Mouse (Mus musculus) macrophage (primary cell): ENCODE data around the gene 1190005I06Rik. TPM values are rescaled to one million over a fixed set of nuclear protein-coding genes. Genes with fewer than 3 reads are reported as not detected.

Experiments used
- H3K27ac ChIP-seq: fragments of 350-480 bp; formaldehyde crosslinking; 2 replicates; pipeline ENCODE4 v1.9.0; 2021
- H3K36me3 ChIP-seq: fragments of 350-480 bp; formaldehyde crosslinking; 2 replicates; pipeline ENCODE4 v1.9.0; 2021; ENCODE audit errors: inconsistent target
- H3K4me3 ChIP-seq: fragments of 350-480 bp; formaldehyde crosslinking; 2 replicates; pipeline ENCODE4 v1.9.0; 2021; ENCODE audit errors: inconsistent target
- H3K79me2 ChIP-seq: fragments of 350-480 bp; formaldehyde crosslinking; 2 replicates; pipeline ENCODE4 v1.9.0; 2021; ENCODE audit errors: inconsistent target
- WGBS: methylation state at CpG from one replicate; pipeline ENCODE4 v1.1.7; 2026; ENCODE audit warnings: inconsistent platforms; ENCODE audit not compliant: missing documents; 5-methylcytosine and 5-hydroxymethylcytosine counted together
- polyA plus RNA-seq: library from polyadenylated mRNA; stranded (reverse); fragments of 250-400 nt; gene quantifications from 3 replicates; pipeline ENCODE4 v1.2.4, GENCODE M21; 2018; ENCODE audit warnings: inconsistent platforms

The 1190005I06Rik gene
- polyA plus RNA-seq, 1 experiment from 2014 or later: 0.83 TPM

DNA sequence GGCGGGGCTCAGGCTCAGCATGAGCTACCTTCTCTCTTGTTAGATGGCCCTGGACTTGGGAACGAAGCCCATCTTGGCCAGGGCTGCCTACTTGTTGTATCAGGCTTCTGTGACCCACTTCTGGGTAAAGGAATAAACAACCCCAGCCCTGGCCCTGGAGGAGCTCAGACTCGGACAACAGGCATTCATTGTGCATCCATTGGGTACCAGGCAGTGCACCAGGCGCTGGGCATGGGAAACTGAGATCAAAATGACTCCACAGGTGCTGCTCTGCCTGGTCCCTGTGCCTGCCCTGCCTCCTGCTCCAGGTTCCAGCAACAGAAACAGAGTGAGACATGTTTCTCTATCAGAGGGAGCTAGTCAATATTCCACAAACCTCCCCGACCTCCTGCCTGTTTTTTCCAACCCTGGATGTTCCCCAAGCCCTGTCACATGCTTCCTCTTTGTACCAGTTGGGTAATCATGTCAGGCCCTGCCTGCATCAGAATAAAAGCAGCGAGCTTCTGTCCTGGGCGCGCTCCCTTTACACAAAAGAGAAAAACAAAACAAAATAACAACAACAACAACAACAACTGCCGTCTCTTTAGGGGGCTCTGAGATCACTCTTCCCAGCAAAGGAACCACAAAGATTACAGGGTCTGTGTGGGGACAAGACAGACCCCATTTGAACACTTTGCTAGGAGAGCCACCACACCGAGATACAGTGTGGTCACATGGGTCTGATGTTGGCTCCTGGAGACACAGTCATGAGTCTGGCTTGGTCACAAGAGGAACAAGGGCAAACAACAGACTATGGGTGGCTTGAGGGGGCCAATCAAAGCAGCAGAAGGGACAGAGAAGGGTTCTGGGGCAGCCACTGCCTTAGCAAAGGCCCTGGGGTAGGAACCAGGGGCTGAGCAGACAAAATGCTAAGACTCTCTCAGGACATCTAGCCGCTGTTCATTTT, 27.9 kb downstream of the 1190005I06Rik start:
- H3K36me3 ChIP-seq: no peaks in the 10 kb centered on the region
- peak overlapping the region; percentile 87 for H3K27ac ChIP-seq
- H3K79me2 ChIP-seq: no peaks in the 10 kb centered on the region
- WGBS: 55% methylated on average over 9 of the region's 11 CpGs
- H3K4me3 ChIP-seq: no peak overlapping the region

DNA sequence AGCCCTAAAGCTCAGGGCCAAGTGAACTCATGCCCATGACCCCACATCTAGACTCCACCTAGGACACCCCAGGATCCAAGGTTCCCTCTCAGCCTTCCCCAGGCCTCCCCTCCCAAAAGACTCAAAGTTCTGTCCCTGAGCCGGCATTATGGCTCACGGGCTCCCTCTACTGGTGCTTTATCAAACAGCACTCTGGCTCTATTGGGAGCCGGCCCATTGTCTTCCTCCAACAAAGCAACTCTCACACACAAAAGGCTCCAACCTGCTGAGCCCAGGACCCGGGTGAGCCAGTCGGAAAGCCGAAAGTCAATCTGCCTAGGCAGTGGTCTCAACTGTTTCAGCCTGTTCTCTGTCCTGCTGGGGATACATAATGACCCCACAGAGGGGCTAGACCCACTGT, 29.3 kb downstream of the 1190005I06Rik start:
- Histone ChIP-seq H3K36me3 (no peaks in the 10 kb centered on the region), H3K79me2 (no peaks in the 10 kb centered on the region), H3K4me3 (no peak overlapping the region), H3K27ac (peak overlapping the region; percentile 18)
- WGBS: 0% methylated on average over 6 of the region's 6 CpGs

- H3K4me3 ChIP-seq: no peak overlapping the region
- no peak overlapping the region for H3K27ac ChIP-seq
- WGBS: 91% methylated on average over 5 of the region's 8 CpGs
- no peaks in the 10 kb centered on the region for H3K36me3 ChIP-seq
- H3K79me2 ChIP-seq: no peaks in the 10 kb centered on the region
Observed at GRCm38 (mm10) chr8:120616663-120617626, 30.5 kb downstream of the 1190005I06Rik start.

- Histone ChIP-seq H3K36me3 (no peaks in the 10 kb centered on the region), H3K4me3 (no peak overlapping the region), H3K27ac (no peak overlapping the region), H3K79me2 (no peaks in the 10 kb centered on the region)
- 90% methylated on average over 3 of the region's 3 CpGs for WGBS
Observed at GRCm38 (mm10) chr8:120614491-120614890, 32.9 kb downstream of the 1190005I06Rik start.

- no peaks in the 10 kb centered on the region for H3K79me2 ChIP-seq
- no peak overlapping the region for H3K4me3 ChIP-seq
- 84% methylated on average over 6 of the region's 6 CpGs for WGBS
- no peak overlapping the region for H3K27ac ChIP-seq
- no peaks in the 10 kb centered on the region for H3K36me3 ChIP-seq
Observed at GRCm38 (mm10) chr8:120610824-120611223, 36.6 kb downstream of the 1190005I06Rik start.

DNA sequence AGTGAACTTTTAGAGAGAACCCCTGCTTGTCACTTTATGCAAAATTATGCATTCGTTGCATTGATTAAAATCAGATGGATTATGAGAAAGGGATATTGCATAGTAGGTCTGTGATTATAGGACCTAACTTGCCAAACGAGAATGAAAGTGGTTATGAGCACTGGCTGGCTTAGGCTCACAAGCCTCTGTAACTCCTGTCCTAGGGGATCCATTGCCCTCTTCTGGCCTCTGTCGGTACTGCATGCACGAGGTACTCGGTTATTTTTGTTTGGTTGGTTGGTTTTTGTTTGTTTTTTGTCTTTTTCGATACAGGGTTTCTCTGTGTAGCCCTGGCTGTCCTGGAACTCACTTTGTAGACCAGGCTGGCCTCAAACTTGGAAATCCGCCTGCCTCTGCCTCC, 39.5 kb downstream of the 1190005I06Rik start:
- WGBS: 10% methylated on average over 7 of the region's 7 CpGs
- Histone ChIP-seq H3K27ac (no peak overlapping the region), H3K4me3 (no peak overlapping the region), H3K36me3 (no peaks in the 10 kb centered on the region), H3K79me2 (no peaks in the 10 kb centered on the region)

GRCm38 (mm10) chr8:120607460-120607859, 40.0 kb downstream of the 1190005I06Rik start:
- H3K36me3 ChIP-seq: no peaks in the 10 kb centered on the region
- H3K27ac ChIP-seq: no peak overlapping the region
- no peaks in the 10 kb centered on the region for H3K79me2 ChIP-seq
- WGBS: 78% methylated on average over 8 of the region's 9 CpGs
- no peak overlapping the region for H3K4me3 ChIP-seq

- H3K36me3 ChIP-seq: no peaks in the 10 kb centered on the region
- H3K27ac ChIP-seq: no peak overlapping the region
- no peaks in the 10 kb centered on the region for H3K79me2 ChIP-seq
- H3K4me3 ChIP-seq: no peak overlapping the region
- WGBS: 97% methylated on average over 6 of the region's 6 CpGs
Observed at GRCm38 (mm10) chr8:120602672-120603071, 44.8 kb downstream of the 1190005I06Rik start.

DNA sequence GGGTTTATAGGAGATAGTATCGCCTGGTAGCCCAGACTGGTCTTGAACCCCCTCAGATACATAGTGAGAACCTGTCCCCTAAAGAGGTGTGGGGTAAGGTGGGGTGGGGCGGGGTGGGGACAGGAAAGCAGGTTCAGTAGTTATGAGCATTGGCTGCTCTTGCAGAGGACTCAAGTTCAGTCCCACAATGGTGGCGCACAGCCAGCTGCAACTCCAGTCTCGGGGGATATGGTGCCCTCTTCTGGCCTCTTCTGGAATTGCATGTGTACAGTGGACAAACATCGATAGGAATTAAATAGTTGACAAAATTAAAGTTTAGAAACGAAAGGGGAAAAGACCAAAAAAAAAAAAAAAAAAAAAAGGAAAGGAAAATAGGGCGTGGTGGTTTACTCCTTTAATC, 47.9 kb downstream of the 1190005I06Rik start:
- no peaks in the 10 kb centered on the region for H3K79me2 ChIP-seq
- H3K36me3 ChIP-seq: no peaks in the 10 kb centered on the region
- WGBS: 19% methylated on average over 6 of the region's 7 CpGs
- H3K4me3 ChIP-seq: no peak overlapping the region
- H3K27ac ChIP-seq: no peak overlapping the region

GRCm38 (mm10) chr8:120598579-120598978, 48.9 kb downstream of the 1190005I06Rik start:
- H3K4me3 ChIP-seq: no peak overlapping the region
- no peak overlapping the region for H3K27ac ChIP-seq
- WGBS: 92% methylated on average over 24 of the region's 24 CpGs
- H3K79me2 ChIP-seq: no peaks in the 10 kb centered on the region
- H3K36me3 ChIP-seq: no peaks in the 10 kb centered on the region

- no peak overlapping the region for H3K27ac ChIP-seq
- 14% methylated on average over 5 of the region's 5 CpGs for whole genome bisulfite sequencing
- no peak overlapping the region for H3K4me3 ChIP-seq
- H3K36me3 ChIP-seq: no peaks in the 10 kb centered on the region
- no peaks in the 10 kb centered on the region for H3K79me2 ChIP-seq
Observed at GRCm38 (mm10) chr8:120595963-120596362, 51.5 kb downstream of the 1190005I06Rik start.

GRCm38 (mm10) chr8:120594571-120594970, 52.9 kb downstream of the 1190005I06Rik start:
- H3K27ac ChIP-seq: no peak overlapping the region
- H3K36me3 ChIP-seq: no peaks in the 10 kb centered on the region
- no peak overlapping the region for H3K4me3 ChIP-seq
- 90% methylated on average over 5 of the region's 5 CpGs for WGBS
- no peaks in the 10 kb centered on the region for H3K79me2 ChIP-seq

DNA sequence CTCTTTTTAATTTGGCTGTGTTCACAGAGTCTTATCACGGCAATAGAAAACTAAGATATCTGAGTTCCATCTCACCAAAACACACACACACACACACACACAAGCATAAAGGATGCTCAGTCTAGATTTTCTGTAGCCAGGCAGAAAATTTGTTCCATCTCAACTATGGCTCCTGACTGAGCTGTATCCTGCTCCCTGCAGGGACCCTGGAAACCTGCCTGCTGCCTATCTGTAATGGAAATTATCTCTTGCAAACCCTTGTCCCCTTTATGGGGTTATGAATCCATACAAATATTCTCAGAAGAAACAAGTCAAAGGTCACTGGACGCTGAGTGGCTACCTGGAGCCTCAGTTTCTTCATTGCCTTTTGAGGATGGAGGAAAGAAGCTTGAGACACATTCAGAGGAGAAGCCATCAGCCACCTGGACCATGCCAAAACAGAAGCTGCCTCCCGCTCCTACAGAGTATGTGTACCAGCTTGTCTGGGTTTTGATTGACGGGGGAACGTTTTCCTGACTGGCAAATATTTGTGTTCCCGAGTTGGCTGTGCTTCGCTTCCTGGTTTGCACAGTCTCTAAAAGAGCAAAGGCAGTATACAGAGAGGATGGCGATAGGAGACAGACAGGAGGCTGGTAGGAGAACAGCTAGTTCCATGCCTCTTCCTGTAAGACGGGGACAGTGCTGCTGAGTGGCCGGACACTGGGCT, 55.7 kb downstream of the 1190005I06Rik start:
- 81% methylated on average over 10 of the region's 10 CpGs for WGBS
- no peak overlapping the region for H3K27ac ChIP-seq

DNA sequence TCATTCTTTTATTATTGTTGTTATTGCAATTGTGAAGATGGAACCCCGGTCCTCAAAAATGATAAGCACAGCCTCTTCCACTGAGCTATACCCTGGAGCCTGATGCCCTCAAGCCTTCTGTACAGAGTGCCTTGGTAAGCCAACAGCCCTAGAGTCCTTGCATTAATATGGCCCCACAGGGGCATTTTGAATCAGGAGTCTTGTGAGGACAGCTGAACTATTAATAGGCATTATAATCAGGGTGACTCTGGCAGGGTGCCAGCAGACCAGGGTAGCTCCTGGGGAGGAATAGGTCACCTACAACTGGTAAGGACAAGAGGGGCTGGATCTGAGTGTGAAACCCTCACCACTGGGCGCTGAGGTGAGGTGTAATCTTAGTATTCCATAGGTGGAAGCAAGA, 57.5 kb downstream of the 1190005I06Rik start:
- no peak overlapping the region for H3K27ac ChIP-seq

More for the DNA sequence above, 55.7 kb downstream of the 1190005I06Rik start:
- Histone ChIP-seq H3K36me3 (no peaks in the 10 kb centered on the region), H3K79me2 (peaks cover 10% of the 10 kb centered on the region; the same call in 1 of the 2 replicates), H3K4me3 (no peak overlapping the region)

More for the DNA sequence above, 57.5 kb downstream of the 1190005I06Rik start:
- WGBS: 59% methylated on average over 2 of the region's 2 CpGs
- no peaks in the 10 kb centered on the region for H3K36me3 ChIP-seq
- H3K4me3 ChIP-seq: peak overlapping the region; percentile 43
- peaks cover 13% of the 10 kb centered on the region; the same call in 1 of the 2 replicates for H3K79me2 ChIP-seq
